Mouse (Mus musculus): Measurements from ENCODE around the gene Atp2b4.

DNA sequence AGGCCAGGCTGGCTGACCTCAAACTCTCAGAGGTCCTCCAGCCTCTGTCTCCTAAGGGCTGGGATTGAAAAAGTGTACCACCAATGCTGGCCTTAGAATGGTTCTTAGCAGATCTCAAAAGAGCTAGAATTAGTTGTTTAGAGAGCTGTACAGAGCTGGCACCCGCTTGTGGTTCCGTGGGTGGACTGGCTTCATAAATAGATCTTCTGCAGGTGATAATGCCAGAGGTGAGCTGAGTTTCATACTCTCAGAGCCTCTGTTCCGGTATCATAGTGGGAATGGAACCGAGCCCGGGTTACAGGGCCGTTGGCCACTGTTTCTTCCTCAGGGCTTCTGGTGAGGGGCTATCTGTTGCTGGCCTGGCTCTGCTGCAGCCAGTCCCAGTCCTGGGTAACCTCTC, 109.8 kb downstream of the Atp2b4 start:
- TF ChIP-seq CTCF (IDR thresholded peaks at IDR 0.05; ENCODE audit: insufficient read depth, low read length) (no peak), POLR2A (IDR thresholded peaks at IDR 0.05; ENCODE audit: borderline replicate concordance, extremely low read depth, low read depth, low read length) (no peak)

Data from lung, adult 2 months (tissue).